ENCODE assay signal across 11 mouse cellular contexts in genomic region chr6:14600543-14601249, GRCm38 (mm10).
DNase-seq lines count a peak whose midpoint lies in the region; ATAC-seq and TF ChIP-seq lines count a peak whose summit lies in the region.
"Had no signal": no experiment of that assay in that cellular context is flagged by ENCODE, and none has a peak within 500 bp of the region (broad histone marks: within the 10 kb centered on the region; RNA-seq: fewer than 3 reads in every experiment).

No protein-coding gene starts in this region.

- no peak overlapping the region; the same call in 1 of the 2 replicates for H3K27ac ChIP-seq in lung, embryonic 16.5 days (ENCODE audit: low read length)
- no peak overlapping the region for H3K27ac ChIP-seq in hindbrain, embryonic 15.5 days (replicated peaks)
- H3K27ac ChIP-seq in stomach, embryonic 16.5 days (ENCODE audit: low read length), result no peak overlapping the region
- H3K27ac ChIP-seq: macrophage had no signal

- WGBS in lung, embryonic 16.5 days, result 58% methylated on average over 13 of the region's 13 CpGs
- 62% methylated on average over 13 of the region's 13 CpGs for WGBS in lung, adult 2 months
- WGBS in hindbrain, embryonic 15.5 days, result 43% methylated on average over 13 of the region's 13 CpGs
- WGBS in stomach, embryonic 16.5 days, result 46% methylated on average over 13 of the region's 13 CpGs

- peak; percentile 57; the same call in 1 of the 2 replicates for ATAC-seq in lung, embryonic 16.5 days (ENCODE audit: low read depth)
- peak; percentile 83 for ATAC-seq in hindbrain, embryonic 15.5 days (ENCODE audit: low FRiP score, low read depth)
- peak; percentile 71 for ATAC-seq in stomach, embryonic 16.5 days (ENCODE audit: insufficient read depth, low FRiP score)

- no peaks in the 10 kb centered on the region for H3K27me3 ChIP-seq in lung, embryonic 16.5 days (ENCODE audit: control insufficient read depth, insufficient read depth, low read depth, low read length)
- no peaks in the 10 kb centered on the region for H3K27me3 ChIP-seq in hindbrain, embryonic 15.5 days
- H3K27me3 ChIP-seq in stomach, embryonic 16.5 days (ENCODE audit: control insufficient read depth, insufficient read depth, low read length), result no peaks in the 10 kb centered on the region

- no peaks in the 10 kb centered on the region for H3K36me3 ChIP-seq in lung, embryonic 16.5 days (ENCODE audit: control insufficient read depth, insufficient read depth, low read length)
- H3K36me3 ChIP-seq in hindbrain, embryonic 15.5 days, result no peaks in the 10 kb centered on the region
- H3K36me3 ChIP-seq in stomach, embryonic 16.5 days (ENCODE audit: control insufficient read depth, insufficient read depth, low read length), result no peaks in the 10 kb centered on the region

- no peak overlapping the region for H3K4me2 ChIP-seq in lung, embryonic 16.5 days (ENCODE audit: low read depth, low read length)
- H3K4me2 ChIP-seq in hindbrain, embryonic 15.5 days, result peak overlapping the region; percentile 37
- H3K4me2 ChIP-seq in stomach, embryonic 16.5 days (ENCODE audit: low read depth, low read length), result 0 out of 2 replicates have a peak overlapping the region, but pooled peaks have one; percentile 7

- H3K9me3 ChIP-seq in lung, embryonic 16.5 days (ENCODE audit: control insufficient read depth, low read length), result no peaks in the 10 kb centered on the region
- no peaks in the 10 kb centered on the region for H3K9me3 ChIP-seq in hindbrain, embryonic 15.5 days
- no peaks in the 10 kb centered on the region for H3K9me3 ChIP-seq in stomach, embryonic 16.5 days (replicated peaks; ENCODE audit: control insufficient read depth, low read length)

- no peak overlapping the region for H3K9ac ChIP-seq in lung, embryonic 16.5 days (ENCODE audit: low read length)
- H3K9ac ChIP-seq in hindbrain, embryonic 15.5 days, result no peak overlapping the region
- H3K9ac ChIP-seq in stomach, embryonic 16.5 days (ENCODE audit: low read length), result no peak overlapping the region

- no peak for DNase-seq in lung, adult 2 months
- peak; percentile 2 for DNase-seq in lung, postnatal 10 days
- no peak for DNase-seq in testis, postnatal 10 days (ENCODE audit: low spot score)
- no peak for DNase-seq in urinary bladder, postnatal 36 days (ENCODE audit: low spot score in 2 of 2)
- DNase-seq in thymus, postnatal 36 days, result no peak
- DNase-seq: right cerebral cortex, postnatal 14 days; thymus, postnatal 4 days had no signal

- no peak for TF ChIP-seq CTCF in lung, adult 2 months (IDR thresholded peaks at IDR 0.05; ENCODE audit: insufficient read depth, low read length)

- no peaks in the 10 kb centered on the region; the same call in 1 of the 2 replicates for H3K4me1 ChIP-seq in lung, embryonic 16.5 days (replicated peaks; ENCODE audit: control insufficient read depth, insufficient read depth, low read length)
- H3K4me1 ChIP-seq in lung, adult 2 months (ENCODE audit: control insufficient read depth, insufficient read depth, low read length), result no peaks in the 10 kb centered on the region
- 0 out of 2 replicates have a peak, but pooled peaks cover 5% of the 10 kb centered on the region for H3K4me1 ChIP-seq in hindbrain, embryonic 15.5 days (replicated peaks)
- no peaks in the 10 kb centered on the region for H3K4me1 ChIP-seq in stomach, embryonic 16.5 days (ENCODE audit: control insufficient read depth, insufficient read depth, low read length)

- no peak for TF ChIP-seq POLR2A in lung, adult 2 months (IDR thresholded peaks at IDR 0.05; ENCODE audit: borderline replicate concordance, extremely low read depth, low read depth, low read length)

- no peak overlapping the region for H3K4me3 ChIP-seq in lung, embryonic 16.5 days (ENCODE audit: low read length)
- no peak overlapping the region for H3K4me3 ChIP-seq in lung, adult 2 months (replicated peaks; ENCODE audit: extremely low read depth, low read depth, low read length)
- H3K4me3 ChIP-seq in hindbrain, embryonic 15.5 days, result no peak overlapping the region
- no peak overlapping the region for H3K4me3 ChIP-seq in stomach, embryonic 16.5 days (replicated peaks; ENCODE audit: low read length)
